Mouse (Mus musculus) forebrain, embryonic 16.5 days (tissue): ENCODE results near the gene Cyp2f2. TPM values are rescaled to one million over a fixed set of nuclear protein-coding genes. Genes with fewer than 3 reads are reported as not detected.

ENCODE experiments used
- ATAC-seq: fragments of 200-750 bp; cut with Nextera tagmentation; 2 replicates; pipeline ENCODE4 v1.8.0; 2017; ENCODE audit warnings: mild to moderate bottlenecking, moderate library complexity
- H3K27ac ChIP-seq: fragments of 300-500 bp; sonication (generic); 2 replicates; pipeline ENCODE4 v1.5.1; 2014; ENCODE audit warnings: low read length, control low read depth
- H3K27me3 ChIP-seq: fragments of 300-500 bp; sonication (generic); replicated peaks from 2 replicates; pipeline ENCODE4 v1.6.1; 2014; ENCODE audit warnings: low read length; ENCODE audit not compliant: control insufficient read depth, insufficient read depth
- H3K36me3 ChIP-seq: fragments of 300-500 bp; sonication (generic); 2 replicates; pipeline ENCODE4 v1.6.1; 2014; ENCODE audit not compliant: control insufficient read depth, insufficient read depth
- H3K4me1 ChIP-seq: fragments of 300-500 bp; sonication (generic); replicated peaks from 2 replicates; pipeline ENCODE4 v1.6.1; 2014; ENCODE audit warnings: low read length; ENCODE audit not compliant: control insufficient read depth, insufficient read depth
- H3K4me2 ChIP-seq: fragments of 300-500 bp; sonication (generic); 2 replicates; pipeline ENCODE4 v1.6.1; 2014; ENCODE audit warnings: mild to moderate bottlenecking, low read length, control low read depth
- H3K4me3 ChIP-seq: fragments of 300-500 bp; sonication (generic); replicated peaks from 2 replicates; pipeline ENCODE4 v1.5.1; 2014; ENCODE audit warnings: mild to moderate bottlenecking, low read length, control low read depth
- H3K9ac ChIP-seq: fragments of 300-500 bp; sonication (generic); replicated peaks from 2 replicates; pipeline ENCODE4 v1.6.1; 2014; ENCODE audit warnings: low read depth, low read length, control low read depth
- H3K9me3 ChIP-seq: fragments of 300-500 bp; sonication (generic); 2 replicates; pipeline ENCODE4 v1.6.1; 2016; ENCODE audit warnings: low read length; ENCODE audit not compliant: control insufficient read depth
- WGBS: fragments of 180-500 bp; shearing (Covaris S2); extraction: QIAGEN DNeasy Blood & Tissue Kit; methylation state at CpG from one replicate; pipeline ENCODE4 v1.1.7; 2014; 5-methylcytosine and 5-hydroxymethylcytosine counted together
- polyA plus RNA-seq: library from polyadenylated mRNA; unstranded; fragments of >200 nt; fragmentation: Nextera tagmentation; extraction: Ambion mirVana; gene quantifications from 2 replicates; pipeline ENCODE4 v1.2.1, GENCODE M21; 2015

The Cyp2f2 gene
- polyA plus RNA-seq, 1 experiment from 2014 or later, result not detected

DNA sequence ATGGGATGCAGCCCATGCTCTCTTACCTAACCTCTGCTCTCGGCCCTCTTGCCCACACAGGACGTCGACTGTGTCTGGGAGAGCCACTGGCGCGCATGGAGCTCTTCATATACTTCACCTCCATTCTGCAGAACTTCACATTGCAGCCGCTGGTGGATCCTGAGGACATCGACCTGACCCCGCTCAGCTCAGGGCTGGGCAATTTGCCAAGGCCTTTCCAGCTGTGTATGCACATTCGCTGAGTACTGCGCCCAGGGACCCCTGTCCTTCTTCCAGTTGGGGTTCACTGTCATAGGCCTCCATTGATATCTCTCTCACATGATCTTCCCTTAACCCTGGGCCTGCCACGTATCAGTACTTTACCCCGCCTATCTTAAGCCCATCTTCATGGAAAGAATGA is 13.4 kb downstream of the Cyp2f2 start:
- H3K4me1 ChIP-seq, result no peaks in the 10 kb centered on the region
- H3K9me3 ChIP-seq, result no peaks in the 10 kb centered on the region
- no peak for ATAC-seq
- no peak overlapping the region for H3K4me3 ChIP-seq
- no peaks in the 10 kb centered on the region for H3K36me3 ChIP-seq
- 70% methylated on average over 12 of the region's 12 CpGs for WGBS
- no peak overlapping the region for H3K9ac ChIP-seq
- H3K27me3 ChIP-seq, result no peaks in the 10 kb centered on the region
- no peak overlapping the region for H3K4me2 ChIP-seq
- H3K27ac ChIP-seq, result no peak overlapping the region

DNA sequence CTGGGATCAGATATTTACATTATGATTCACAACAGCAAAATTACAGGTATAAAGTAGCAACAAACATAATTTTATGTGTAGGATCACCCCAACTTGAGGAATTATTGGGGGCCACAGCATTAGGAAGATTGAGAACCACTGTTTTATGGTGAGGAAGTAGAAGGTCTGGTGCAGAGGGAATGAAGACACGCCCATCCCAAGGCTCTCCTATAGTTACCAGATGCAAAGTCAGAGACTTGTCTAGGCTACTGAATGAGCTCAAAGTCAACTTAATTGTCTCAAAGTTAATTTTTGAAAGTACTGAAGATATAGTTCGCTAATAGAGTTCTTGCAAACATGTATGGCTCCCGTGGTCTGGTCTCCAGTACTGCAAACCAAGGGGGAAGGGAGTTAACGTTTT is 14.0 kb downstream of the Cyp2f2 start:
- no peak overlapping the region for H3K4me2 ChIP-seq
- no peak overlapping the region for H3K27ac ChIP-seq
- no peak for ATAC-seq
- H3K4me1 ChIP-seq, result no peaks in the 10 kb centered on the region
- H3K9me3 ChIP-seq, result no peaks in the 10 kb centered on the region
- 80% methylated on average over 4 of the region's 4 CpGs for WGBS
- H3K4me3 ChIP-seq, result no peak overlapping the region
- no peak overlapping the region for H3K9ac ChIP-seq
- no peaks in the 10 kb centered on the region for H3K36me3 ChIP-seq
- no peaks in the 10 kb centered on the region for H3K27me3 ChIP-seq

DNA sequence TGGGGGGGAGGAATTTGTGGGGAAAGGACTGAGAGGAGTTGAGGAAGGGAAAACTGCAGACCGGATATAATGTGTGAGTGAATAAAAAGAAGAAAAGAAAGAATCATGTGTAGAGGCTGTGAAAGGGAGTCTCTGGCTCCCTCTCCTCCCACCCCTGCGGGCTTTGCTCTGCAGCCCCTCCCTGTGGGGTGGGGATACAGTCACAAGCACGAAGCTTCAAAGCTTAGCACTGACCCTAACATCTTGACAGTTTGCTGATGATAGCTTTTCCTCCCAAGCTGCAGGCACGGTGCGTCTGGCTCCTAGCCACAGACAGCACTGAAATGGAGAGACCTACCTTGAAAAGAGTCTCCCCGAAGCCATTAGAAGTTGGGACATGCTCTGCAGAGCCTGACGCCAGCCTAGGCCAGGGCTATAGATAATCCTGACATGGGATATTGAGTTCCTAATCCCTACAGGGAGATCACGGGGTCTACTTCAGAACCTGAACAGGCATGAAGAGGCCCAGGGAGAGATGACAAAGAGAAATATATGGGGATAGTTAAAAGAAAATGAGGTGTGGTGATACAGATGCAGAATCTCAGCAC is 16.8 kb downstream of the Cyp2f2 start:
- H3K27ac ChIP-seq, result no peak overlapping the region
- no peak overlapping the region for H3K4me3 ChIP-seq
- ATAC-seq, result no peak
- no peaks in the 10 kb centered on the region for H3K4me1 ChIP-seq
- H3K27me3 ChIP-seq, result no peaks in the 10 kb centered on the region
- WGBS, result 66% methylated on average over 8 of the region's 8 CpGs
- no peaks in the 10 kb centered on the region for H3K9me3 ChIP-seq
- no peaks in the 10 kb centered on the region for H3K36me3 ChIP-seq
- no peak overlapping the region for H3K4me2 ChIP-seq
- H3K9ac ChIP-seq, result no peak overlapping the region

DNA sequence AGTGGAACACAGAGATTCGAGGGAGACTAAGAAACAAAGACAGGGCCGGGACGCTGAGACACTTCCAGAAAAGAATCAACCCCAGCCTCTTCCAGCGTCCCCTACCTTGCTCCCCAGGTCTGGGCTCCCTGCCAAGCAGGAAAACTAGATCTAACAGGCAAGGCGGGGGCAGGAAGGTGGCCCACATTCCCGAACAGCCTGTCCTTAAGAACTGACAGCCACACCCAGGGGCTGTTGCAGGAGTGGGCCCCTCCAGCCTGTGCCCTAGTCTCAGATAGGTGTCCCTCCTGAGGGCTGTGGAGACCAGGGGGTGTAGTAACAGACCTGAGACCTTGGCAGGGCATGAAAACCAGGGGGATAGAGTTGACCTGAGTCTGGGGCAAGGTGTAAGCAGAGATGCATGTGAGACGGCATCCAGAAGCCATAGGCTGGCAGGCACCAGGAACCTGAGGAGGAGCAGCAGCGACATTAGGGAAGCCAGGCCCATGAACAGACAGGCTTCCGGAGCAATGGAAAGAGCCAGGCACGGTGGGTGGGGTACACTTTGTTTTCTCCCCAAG is 33.6 kb downstream of the Cyp2f2 start, which contains the start of gene Cyp2t4:
Gene Cyp2t4, plus strand, starts transcription at position 510 of the 560 bp plus-strand sequence.
- no peak within 1 kb of the TSS for H3K9ac ChIP-seq
- no peaks in the 10 kb centered on the region for H3K4me1 ChIP-seq
- no peak for ATAC-seq
- no peaks in the 10 kb centered on the region for H3K9me3 ChIP-seq
- no peak within 1 kb of the TSS for H3K27ac ChIP-seq
- no peak within 1 kb of the TSS for H3K4me2 ChIP-seq
- 65% methylated on average over 10 of the region's 10 CpGs for WGBS
- no peak within 1 kb of the TSS for H3K4me3 ChIP-seq
- peaks cover 12% of the 10 kb centered on the region for H3K36me3 ChIP-seq
- no peaks in the 10 kb centered on the region for H3K27me3 ChIP-seq

GRCm38 (mm10) chr7:27156005-27156404 is 36.3 kb downstream of the Cyp2f2 start:
- Histone ChIP-seq H3K27ac (no peak overlapping the region), H3K4me3 (no peak overlapping the region), H3K27me3 (no peaks in the 10 kb centered on the region), H3K4me1 (peaks cover 12% of the 10 kb centered on the region), H3K36me3 (peaks cover 20% of the 10 kb centered on the region), H3K9me3 (no peaks in the 10 kb centered on the region), H3K9ac (no peak overlapping the region), H3K4me2 (no peak overlapping the region)
- WGBS, result 66% methylated on average over 13 of the region's 13 CpGs
- no peak for ATAC-seq

DNA sequence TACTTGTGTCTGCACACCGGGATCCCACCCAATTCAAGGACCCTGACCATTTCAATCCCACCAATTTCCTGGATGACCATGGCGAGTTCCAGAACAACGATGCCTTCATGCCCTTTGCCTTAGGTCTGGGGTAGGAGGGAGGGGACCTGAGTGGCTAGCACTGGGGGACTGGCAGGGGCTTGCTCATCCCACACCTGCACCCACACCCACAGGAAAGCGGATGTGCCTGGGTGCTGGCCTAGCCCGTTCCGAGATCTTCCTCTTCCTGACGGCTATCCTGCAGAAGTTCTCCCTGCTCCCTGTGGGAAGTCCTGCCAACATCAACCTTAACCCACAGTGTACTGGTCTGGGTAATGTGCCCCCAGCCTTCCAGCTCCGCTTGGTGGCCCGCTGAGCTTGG is 38.5 kb downstream of the Cyp2f2 start:
- Histone ChIP-seq H3K27ac (no peak overlapping the region), H3K4me1 (peaks cover 33% of the 10 kb centered on the region), H3K9me3 (no peaks in the 10 kb centered on the region), H3K36me3 (peaks cover 25% of the 10 kb centered on the region), H3K27me3 (no peaks in the 10 kb centered on the region), H3K4me3 (no peak overlapping the region), H3K9ac (no peak overlapping the region), H3K4me2 (no peak overlapping the region)
- no peak for ATAC-seq
- 95% methylated on average over 9 of the region's 9 CpGs for WGBS

GRCm38 (mm10) chr7:27159256-27159655 is 39.5 kb downstream of the Cyp2f2 start:
- H3K27ac ChIP-seq, result no peak overlapping the region
- no peak overlapping the region for H3K4me3 ChIP-seq
- ATAC-seq, result no peak
- peaks cover 44% of the 10 kb centered on the region for H3K4me1 ChIP-seq
- WGBS, result 91% methylated on average over 6 of the region's 6 CpGs
- H3K27me3 ChIP-seq, result no peaks in the 10 kb centered on the region
- no peak overlapping the region for H3K9ac ChIP-seq
- no peaks in the 10 kb centered on the region for H3K9me3 ChIP-seq
- H3K36me3 ChIP-seq, result peaks cover 25% of the 10 kb centered on the region
- H3K4me2 ChIP-seq, result no peak overlapping the region

DNA sequence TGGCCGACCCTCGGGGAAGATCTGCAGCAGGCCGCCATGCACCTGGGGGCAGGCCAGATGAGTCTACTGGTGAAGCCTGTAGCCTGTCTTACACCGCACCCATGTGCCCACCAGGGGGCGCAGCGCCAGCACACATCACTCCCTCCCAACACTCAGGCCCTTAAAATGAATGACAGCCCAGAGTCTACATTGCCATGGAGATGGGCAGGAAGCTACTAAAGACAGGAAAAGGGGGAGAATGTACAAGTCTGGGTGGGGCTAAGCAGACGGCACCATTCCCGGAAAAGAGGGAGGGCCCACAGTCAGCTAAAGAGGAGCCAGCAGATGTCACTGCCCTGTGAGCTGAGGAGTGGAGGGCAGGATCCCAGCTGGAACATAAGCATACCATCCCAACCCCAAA is 40.2 kb downstream of the Cyp2f2 start:
- peaks cover 50% of the 10 kb centered on the region for H3K4me1 ChIP-seq
- no peak overlapping the region for H3K4me2 ChIP-seq
- 12% methylated on average over 8 of the region's 8 CpGs for WGBS
- peak; percentile 92 for ATAC-seq
- no peak overlapping the region for H3K27ac ChIP-seq
- no peaks in the 10 kb centered on the region for H3K9me3 ChIP-seq
- H3K9ac ChIP-seq, result no peak overlapping the region
- H3K27me3 ChIP-seq, result no peaks in the 10 kb centered on the region
- H3K36me3 ChIP-seq, result peaks cover 25% of the 10 kb centered on the region
- H3K4me3 ChIP-seq, result no peak overlapping the region

DNA sequence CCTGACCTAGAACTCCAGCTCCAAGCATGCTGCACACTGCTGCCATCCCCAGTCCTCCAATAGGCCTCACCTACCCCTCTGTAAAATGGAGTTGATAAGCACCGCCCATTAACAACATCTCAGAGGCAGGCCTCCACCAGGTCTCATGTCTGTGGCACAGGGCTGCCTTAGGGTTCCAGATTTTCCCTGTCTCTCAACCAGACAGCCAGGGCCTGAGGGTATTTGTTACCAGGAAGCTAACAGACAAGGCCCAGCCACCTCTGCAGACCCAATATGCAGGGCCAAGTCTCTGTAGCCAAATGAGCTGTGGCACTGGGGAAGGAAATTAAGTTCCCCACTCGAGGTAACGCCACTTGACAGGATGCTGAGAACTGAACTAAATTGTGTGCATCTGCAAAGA is 41.2 kb downstream of the Cyp2f2 start:
- Histone ChIP-seq H3K4me3 (no peak overlapping the region), H3K9ac (no peak overlapping the region), H3K4me2 (no peak overlapping the region), H3K4me1 (peaks cover 59% of the 10 kb centered on the region), H3K27ac (no peak overlapping the region), H3K27me3 (no peaks in the 10 kb centered on the region), H3K36me3 (peaks cover 25% of the 10 kb centered on the region), H3K9me3 (no peaks in the 10 kb centered on the region)
- WGBS, result 88% methylated on average over 3 of the region's 3 CpGs
- no peak for ATAC-seq

DNA sequence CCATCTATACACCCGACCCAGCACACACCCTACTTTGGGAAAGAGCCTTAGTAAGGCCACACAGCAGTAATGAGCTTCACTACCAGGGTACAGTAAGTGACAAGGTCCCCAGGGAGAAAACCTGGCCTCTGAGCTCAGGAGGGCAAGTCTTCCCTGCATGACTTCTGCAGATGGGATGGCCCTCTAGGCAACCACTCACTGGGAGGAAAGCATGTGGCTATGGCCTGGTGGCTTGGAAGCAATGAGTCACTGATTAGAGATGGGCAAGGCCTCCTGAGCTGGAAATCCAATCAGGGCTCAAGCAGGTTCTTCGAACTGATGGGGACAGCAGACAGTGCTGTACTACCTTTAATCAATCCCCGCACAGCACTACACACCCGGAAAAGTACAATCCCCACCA is 42.0 kb downstream of the Cyp2f2 start:
- no peak overlapping the region for H3K4me2 ChIP-seq
- H3K9me3 ChIP-seq, result no peaks in the 10 kb centered on the region
- H3K4me1 ChIP-seq, result peaks cover 59% of the 10 kb centered on the region
- H3K36me3 ChIP-seq, result peaks cover 25% of the 10 kb centered on the region
- H3K27me3 ChIP-seq, result no peaks in the 10 kb centered on the region
- H3K4me3 ChIP-seq, result no peak overlapping the region
- WGBS, result 93% methylated on average over 4 of the region's 4 CpGs
- no peak overlapping the region for H3K27ac ChIP-seq
- no peak for ATAC-seq
- H3K9ac ChIP-seq, result no peak overlapping the region
